Mouse (Mus musculus): ENCODE measurements at regions not wholly inside any gene's neighbourhood (a gene's known extent, or its start where the extent isn't known, plus 50 kb on each side); places are given as distances from the start of the nearest gene placed in this dataset.

DNA sequence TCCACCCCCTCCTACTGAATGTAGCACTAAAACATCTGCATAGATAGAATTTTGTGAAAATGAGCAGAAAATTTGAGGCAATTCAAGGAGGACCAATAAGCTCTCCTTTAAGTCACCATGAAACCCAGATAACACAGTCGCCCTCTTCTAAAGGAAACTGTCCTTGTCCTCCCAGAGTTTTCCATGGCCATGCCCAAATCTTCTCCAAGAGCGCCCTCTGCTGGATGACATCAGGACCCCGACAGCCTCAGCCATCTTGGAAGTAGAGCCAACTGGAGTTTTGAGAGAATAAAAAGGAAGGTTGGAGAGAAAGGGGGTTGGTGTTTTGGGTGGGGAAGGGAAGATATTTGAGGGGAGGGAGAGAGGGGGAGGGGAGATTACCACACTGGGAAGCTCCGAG lies 222.1 kb upstream of the Tprg start:
- Histone ChIP-seq H3K27ac (ENCODE audit: control insufficient read depth, low read depth, low read length) (no peak overlapping the region), H3K36me3 (ENCODE audit: control insufficient read depth in 1 of 2, insufficient read depth in 2 of 2, low read length in 2 of 2) (0 out of 4 replicates have a peak, but pooled peaks cover 0 to 2% of the 10 kb centered on the region in 2 experiments), H3K4me1 (ENCODE audit: control insufficient read depth in 1 of 2, insufficient read depth in 2 of 2, low read length in 2 of 2) (peaks cover 0 to 5% of the 10 kb centered on the region in 2 experiments; a peak in 2 of 4 replicates), H3K79me2 (ENCODE audit: control insufficient read depth, insufficient read depth, low read length, poor library complexity) (no peaks in the 10 kb centered on the region), H3K27me3 (ENCODE audit: control insufficient read depth in 1 of 2, insufficient read depth in 2 of 2, low read length in 2 of 2) (no peaks in the 10 kb centered on the region), H3K9me3 (replicated peaks; ENCODE audit: insufficient read depth, low read length) (no peaks in the 10 kb centered on the region), H3K9ac (ENCODE audit: control insufficient read depth, low read depth, low read length, poor library complexity, severe bottlenecking) (no peak overlapping the region), H3K4me3 (ENCODE audit: control insufficient read depth in 1 of 2, insufficient read depth in 1 of 2, low read depth in 2 of 2, low read length in 2 of 2) (no peak overlapping the region)
- TF ChIP-seq ZC3H11A (IDR thresholded peaks at IDR 0.05; ENCODE audit: low read depth, low read length), result peak; percentile 90
- TF ChIP-seq RAD21 (IDR thresholded peaks at IDR 0.05; ENCODE audit: low read depth, low read length), result peak; percentile 90
- TF ChIP-seq MAFK (IDR thresholded peaks at IDR 0.05; ENCODE audit: borderline replicate concordance, low read depth, low read length), result no peak
- no peak for TF ChIP-seq TCF12 (IDR thresholded peaks at IDR 0.05; ENCODE audit: low read depth, low read length)
- peak; percentile 16 to 85 (median 77); a peak in 5 of 6 replicates for TF ChIP-seq CTCF (IDR thresholded peaks at IDR 0.05 in 2 of 3, conservative IDR thresholded peaks at IDR 0.05 in 1 of 3; ENCODE audit: control insufficient read depth in 1 of 3, insufficient read depth in 1 of 3, low read depth in 2 of 3, low read length in 3 of 3, poor library complexity in 1 of 3, severe bottlenecking in 1 of 3)
- peak; percentile 92 for TF ChIP-seq SMC3 (IDR thresholded peaks at IDR 0.05; ENCODE audit: low read depth, low read length)
- no peak for TF ChIP-seq NELFE (IDR thresholded peaks at IDR 0.05; ENCODE audit: low read depth, low read length)
- peak; percentile 76 for DNase-seq (ENCODE audit: low read depth, low spot score)

DNA sequence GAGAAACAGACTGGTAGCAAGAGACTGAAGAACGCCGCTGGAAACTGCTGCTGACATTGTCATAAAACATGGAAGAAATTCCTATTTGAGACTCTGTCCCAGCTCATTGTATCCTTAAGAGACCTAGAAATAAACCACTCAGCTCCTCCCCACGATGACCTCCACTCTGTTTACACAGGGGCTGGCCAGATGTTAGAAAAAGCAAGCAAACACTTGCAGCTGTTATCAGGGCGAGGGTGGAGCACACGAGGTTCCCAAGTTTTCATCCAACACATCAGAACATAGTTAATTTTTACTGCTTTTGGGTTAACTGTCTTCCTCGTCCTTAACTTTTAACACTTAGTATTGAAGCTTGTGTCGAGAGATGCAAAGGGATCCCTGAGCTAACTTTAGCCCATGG lies 219.8 kb upstream of the Tprg start:
- H3K9me3 ChIP-seq (replicated peaks; ENCODE audit: insufficient read depth, low read length), result no peaks in the 10 kb centered on the region
- no peaks in the 10 kb centered on the region for H3K4me1 ChIP-seq (ENCODE audit: control insufficient read depth in 1 of 2, insufficient read depth in 2 of 2, low read length in 2 of 2)
- H3K9ac ChIP-seq (ENCODE audit: control insufficient read depth, low read depth, low read length, poor library complexity, severe bottlenecking), result no peak overlapping the region
- no peaks in the 10 kb centered on the region for H3K36me3 ChIP-seq (ENCODE audit: control insufficient read depth in 1 of 2, insufficient read depth in 2 of 2, low read length in 2 of 2)
- H3K27ac ChIP-seq (ENCODE audit: control insufficient read depth, low read depth, low read length), result no peak overlapping the region
- H3K79me2 ChIP-seq (ENCODE audit: control insufficient read depth, insufficient read depth, low read length, poor library complexity), result no peaks in the 10 kb centered on the region
- no peaks in the 10 kb centered on the region for H3K27me3 ChIP-seq (ENCODE audit: control insufficient read depth in 1 of 2, insufficient read depth in 2 of 2, low read length in 2 of 2)
- TF ChIP-seq MXI1 (IDR thresholded peaks at IDR 0.05; ENCODE audit: low read depth, low read length), result no peak
- no peak for TF ChIP-seq GATA1 (IDR thresholded peaks at IDR 0.05; ENCODE audit: low read depth, low read length)
- TF ChIP-seq ZKSCAN1 (IDR thresholded peaks at IDR 0.05; ENCODE audit: low read depth, low read length), result no peak
- no peak for TF ChIP-seq BHLHE40 (IDR thresholded peaks at IDR 0.05; ENCODE audit: borderline replicate concordance, low read depth, low read length)
- TF ChIP-seq E2F4 (IDR thresholded peaks at IDR 0.05; ENCODE audit: borderline replicate concordance, low read depth, low read length), result no peak
- TF ChIP-seq NELFE (IDR thresholded peaks at IDR 0.05; ENCODE audit: low read depth, low read length), result no peak
- TF ChIP-seq POLR2AphosphoS2 (IDR thresholded peaks at IDR 0.05; ENCODE audit: low read length), result no peak
- no peak for TF ChIP-seq ZMIZ1 (IDR thresholded peaks at IDR 0.05; ENCODE audit: low read depth, low read length)
- H3K4me3 ChIP-seq (ENCODE audit: control insufficient read depth in 1 of 2, insufficient read depth in 1 of 2, low read depth in 2 of 2, low read length in 2 of 2), result no peak overlapping the region
- DNase-seq (ENCODE audit: low read depth, low spot score), result no peak
